Mouse (Mus musculus) kidney, embryonic 14.5 days (tissue): ENCODE results near the gene Cyp2j6. TPM values are rescaled to one million over a fixed set of nuclear protein-coding genes. Genes with fewer than 3 reads are reported as not detected.
A peak's percentile ranks its signal among the peaks of the same experiment; 100 is the strongest.
"Not testable (repeated sequence)": the region's sequence is repeated elsewhere in the genome, so short reads cannot be mapped to it uniquely, and the experiment has no call there.

ENCODE experiments used
- ATAC-seq: fragments of 200-750 bp; cut with Nextera tagmentation; 2 replicates; pipeline ENCODE4 v1.8.0; 2017; ENCODE audit warnings: moderate number of reproducible peaks, mild to moderate bottlenecking, moderate TSS enrichment, moderate library complexity; ENCODE audit not compliant: low FRiP score, low TSS enrichment
- H3K27ac ChIP-seq: fragments of 300-500 bp; sonication (generic); 2 replicates; pipeline ENCODE4 v1.5.1; 2014; ENCODE audit warnings: low read depth, mild to moderate bottlenecking, low read length, moderate library complexity, mixed read lengths
- H3K27me3 ChIP-seq: fragments of 300-500 bp; sonication (generic); 2 replicates; pipeline ENCODE4 v1.6.1; 2014; ENCODE audit warnings: mild to moderate bottlenecking, low read length; ENCODE audit not compliant: control insufficient read depth, insufficient read depth
- H3K36me3 ChIP-seq: fragments of 300-500 bp; sonication (generic); 2 replicates; pipeline ENCODE4 v1.6.1; 2014; ENCODE audit warnings: low read length, mixed read lengths; ENCODE audit not compliant: control insufficient read depth, insufficient read depth
- H3K4me1 ChIP-seq: fragments of 300-500 bp; sonication (generic); 2 replicates; pipeline ENCODE4 v1.6.1; 2014; ENCODE audit warnings: low read length, mixed read lengths; ENCODE audit not compliant: control insufficient read depth, insufficient read depth
- H3K4me2 ChIP-seq: fragments of 300-500 bp; sonication (generic); replicated peaks from 2 replicates; pipeline ENCODE4 v1.6.1; 2014; ENCODE audit warnings: low read depth, mild to moderate bottlenecking, low read length
- H3K4me3 ChIP-seq: fragments of 300-500 bp; sonication (generic); 2 replicates; pipeline ENCODE4 v1.5.1; 2014; ENCODE audit warnings: mild to moderate bottlenecking, low read length
- H3K9ac ChIP-seq: fragments of 300-500 bp; sonication (generic); 2 replicates; pipeline ENCODE4 v1.6.1; 2014; ENCODE audit warnings: low read depth, mild to moderate bottlenecking, low read length, moderate library complexity
- H3K9me3 ChIP-seq: fragments of 300-500 bp; sonication (generic); 2 replicates; pipeline ENCODE4 v1.6.1; 2016; ENCODE audit warnings: low read length; ENCODE audit not compliant: control insufficient read depth
- WGBS: fragments of 180-500 bp; shearing (Covaris S2); extraction: QIAGEN DNeasy Blood & Tissue Kit; methylation state at CpG from one replicate; pipeline ENCODE4 v1.1.7; 2014; 5-methylcytosine and 5-hydroxymethylcytosine counted together
- polyA plus RNA-seq: library from polyadenylated mRNA; unstranded; fragments of >200 nt; fragmentation: Nextera tagmentation; extraction: Ambion mirVana; gene quantifications from 2 replicates; pipeline ENCODE4 v1.2.1, GENCODE M21; 2014

Cyp2j6 gene
- polyA plus RNA-seq, result 10.0 and 10.5 TPM in 2 replicates

GRCm38 (mm10) chr4:96553133-96553819 lies at the start of gene Cyp2j6:
Gene Cyp2j6 (minus strand): TSS chr4:96553661.
- peak within 1 kb of the TSS; percentile 60 for H3K4me2 ChIP-seq
- no peaks in the 10 kb centered on the region for H3K36me3 ChIP-seq
- no peaks in the 10 kb centered on the region for H3K9me3 ChIP-seq
- peak within 1 kb of the TSS; percentile 42; the same call in 1 of the 2 replicates for H3K27ac ChIP-seq
- H3K4me3 ChIP-seq, result peak within 1 kb of the TSS; percentile 68
- peak; percentile 99 for ATAC-seq
- no peaks in the 10 kb centered on the region for H3K4me1 ChIP-seq
- 4% methylated on average over 16 of the region's 16 CpGs for WGBS
- no peaks in the 10 kb centered on the region for H3K27me3 ChIP-seq
- peak within 1 kb of the TSS; percentile 78 for H3K9ac ChIP-seq

GRCm38 (mm10) chr4:96591791-96592150 lies 38.3 kb upstream of the Cyp2j6 start:
- peak; percentile 74; the same call in 1 of the 2 replicates for ATAC-seq
- Histone ChIP-seq H3K9ac (no peak overlapping the region), H3K27me3 (no peaks in the 10 kb centered on the region), H3K4me1 (no peaks in the 10 kb centered on the region), H3K4me2 (peak overlapping the region; percentile 68), H3K9me3 (no peaks in the 10 kb centered on the region), H3K36me3 (no peaks in the 10 kb centered on the region), H3K27ac (no peak overlapping the region), H3K4me3 (peak overlapping the region; percentile 43)
- 46% methylated on average over 4 of the region's 4 CpGs for WGBS

- 10% methylated on average over 18 of the region's 18 CpGs for WGBS
- ATAC-seq, result peak; percentile 97
- peak within 1 kb of the TSS; percentile 68 for H3K4me2 ChIP-seq
- H3K4me3 ChIP-seq, result peak within 1 kb of the TSS; percentile 43
- peak within 1 kb of the TSS; percentile 51; the same call in 1 of the 2 replicates for H3K27ac ChIP-seq
- H3K9me3 ChIP-seq, result no peaks in the 10 kb centered on the region
- H3K9ac ChIP-seq, result peak within 1 kb of the TSS; percentile 54
- H3K27me3 ChIP-seq, result no peaks in the 10 kb centered on the region
- H3K36me3 ChIP-seq, result no peaks in the 10 kb centered on the region
- H3K4me1 ChIP-seq, result no peaks in the 10 kb centered on the region
Observed at GRCm38 (mm10) chr4:96590911-96591790, 37.7 kb upstream of the Cyp2j6 start, which contains the start of gene Cyp2j9. Gene Cyp2j9 (minus strand): TSS chr4:96591578.

GRCm38 (mm10) chr4:96581425-96582088 lies 28.1 kb upstream of the Cyp2j6 start:
- WGBS, result 82% methylated on average over 1 of the region's 1 CpGs
- Histone ChIP-seq H3K4me1 (no peaks in the 10 kb centered on the region), H3K9me3 (no peaks in the 10 kb centered on the region), H3K4me3 (no peak overlapping the region), H3K36me3 (no peaks in the 10 kb centered on the region), H3K27ac (no peak overlapping the region), H3K9ac (no peak overlapping the region), H3K27me3 (no peaks in the 10 kb centered on the region), H3K4me2 (no peak overlapping the region)
- ATAC-seq, result no peak

- not testable (repeated sequence) for H3K27ac ChIP-seq, ATAC-seq, H3K36me3 ChIP-seq, H3K4me3 ChIP-seq, H3K4me2 ChIP-seq, H3K4me1 ChIP-seq, H3K27me3 ChIP-seq, H3K9ac ChIP-seq, H3K9me3 ChIP-seq
- WGBS, result 58% methylated on average over 6 of the region's 6 CpGs
Observed at GRCm38 (mm10) chr4:96580351-96580750, 26.9 kb upstream of the Cyp2j6 start.

GRCm38 (mm10) chr4:96569442-96569841 lies 16.0 kb upstream of the Cyp2j6 start:
- Histone ChIP-seq H3K27me3 (no peaks in the 10 kb centered on the region), H3K9ac (no peak overlapping the region), H3K4me1 (no peaks in the 10 kb centered on the region), H3K27ac (no peak overlapping the region), H3K4me3 (no peak overlapping the region), H3K36me3 (no peaks in the 10 kb centered on the region), H3K4me2 (no peak overlapping the region), H3K9me3 (no peaks in the 10 kb centered on the region)
- 53% methylated on average over 3 of the region's 3 CpGs for whole genome bisulfite sequencing
- no peak for ATAC-seq

- H3K4me3 ChIP-seq, result no peak overlapping the region
- H3K27ac ChIP-seq, result no peak overlapping the region
- no peaks in the 10 kb centered on the region for H3K36me3 ChIP-seq
- H3K27me3 ChIP-seq, result no peaks in the 10 kb centered on the region
- ATAC-seq, result no peak
- no peaks in the 10 kb centered on the region for H3K9me3 ChIP-seq
- 77% methylated on average over 1 of the region's 1 CpGs for WGBS
- no peak overlapping the region for H3K9ac ChIP-seq
- H3K4me2 ChIP-seq, result no peak overlapping the region
- no peaks in the 10 kb centered on the region for H3K4me1 ChIP-seq
Observed at GRCm38 (mm10) chr4:96567988-96568387, 14.5 kb upstream of the Cyp2j6 start.

DNA sequence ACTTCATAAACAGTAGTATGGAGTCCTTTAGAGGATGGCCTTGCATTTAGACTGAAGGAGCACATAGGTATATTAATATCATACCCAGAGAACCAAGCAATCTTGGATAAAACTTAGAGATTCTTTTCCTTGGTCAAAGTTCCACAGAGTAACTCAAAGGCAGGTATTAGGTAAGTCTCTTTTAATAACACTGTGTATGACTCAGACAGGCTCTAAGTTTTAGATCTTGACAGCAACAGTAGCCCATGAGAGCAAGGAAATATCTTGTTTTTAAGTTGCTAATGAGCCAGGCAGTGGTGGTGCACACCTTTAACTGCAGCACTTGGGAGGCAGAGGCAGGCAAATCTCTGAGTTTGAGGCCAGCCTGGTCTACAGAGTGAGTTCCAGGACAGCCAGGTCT lies 12.3 kb upstream of the Cyp2j6 start:
- Histone ChIP-seq H3K4me1 (no peaks in the 10 kb centered on the region), H3K36me3 (no peaks in the 10 kb centered on the region), H3K27me3 (no peaks in the 10 kb centered on the region), H3K9ac (no peak overlapping the region), H3K27ac (no peak overlapping the region), H3K4me2 (no peak overlapping the region), H3K4me3 (no peak overlapping the region), H3K9me3 (no peaks in the 10 kb centered on the region)
- no peak for ATAC-seq
